Mouse (Mus musculus): ENCODE results near the gene Bcl6.

DNA sequence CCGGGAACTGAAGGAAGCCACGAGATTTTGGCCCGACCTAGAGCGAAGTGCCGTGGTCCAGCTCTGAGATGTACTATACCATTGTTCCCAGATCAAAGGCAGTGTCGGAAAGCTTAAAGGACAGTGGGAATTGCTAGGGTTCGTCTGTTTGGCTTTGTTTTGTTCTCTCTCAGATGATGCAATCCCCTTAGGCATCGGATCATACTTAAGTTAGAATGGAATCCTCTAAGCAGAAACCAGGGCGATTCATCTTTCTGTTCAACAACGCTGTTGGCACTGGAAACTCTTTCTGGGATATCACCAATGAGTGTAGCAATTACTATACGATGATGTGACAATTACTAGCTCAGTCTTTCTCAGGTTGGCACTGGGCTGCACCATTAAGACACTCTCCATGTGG lies 56.4 kb downstream of the Bcl6 start, which contains the start of gene Rtp2:
- TF ChIP-seq CTCF (IDR thresholded peaks at IDR 0.05; ENCODE audit: low read depth) (no peak), EP300 (IDR thresholded peaks at IDR 0.05; ENCODE audit: low read depth) (no peak)
